Mouse (Mus musculus) midbrain, postnatal 0 days (tissue): ENCODE results near the gene Drap1. TPM values are rescaled to one million over a fixed set of nuclear protein-coding genes. Genes with fewer than 3 reads are reported as not detected.
"Not testable (repeated sequence)": the region's sequence is repeated elsewhere in the genome, so short reads cannot be mapped to it uniquely, and the experiment has no call there.

Experiments
- ATAC-seq: fragments of 200-750 bp; cut with Nextera tagmentation; 2 replicates; pipeline ENCODE4 v1.8.0; 2017; ENCODE audit warnings: moderate number of reproducible peaks, mild to moderate bottlenecking, moderate TSS enrichment, moderate library complexity; ENCODE audit not compliant: low FRiP score
- DNase-seq: peaks from one replicate; pipeline ENCODE4 v3.0.0-alpha.2; 2015; ENCODE audit warnings: low spot score
- H3K27ac ChIP-seq: fragments of 300-500 bp; sonication (generic); 2 replicates; pipeline ENCODE4 v1.5.1; 2014; ENCODE audit warnings: low read depth, mild to moderate bottlenecking, low read length, mixed read lengths
- H3K27me3 ChIP-seq: fragments of 300-500 bp; sonication (generic); 2 replicates; pipeline ENCODE4 v1.6.1; 2014; ENCODE audit warnings: low read length, control low read depth, mixed read lengths; ENCODE audit not compliant: insufficient read depth
- H3K36me3 ChIP-seq: fragments of 300-500 bp; sonication (generic); 2 replicates; pipeline ENCODE4 v1.6.1; 2014; ENCODE audit warnings: low read length, control low read depth, mixed read lengths; ENCODE audit not compliant: insufficient read depth
- H3K4me1 ChIP-seq: fragments of 300-500 bp; sonication (generic); 2 replicates; pipeline ENCODE4 v1.6.1; 2014; ENCODE audit warnings: mild to moderate bottlenecking, control low read depth, antibody characterized with exemption, low read length, mixed read lengths; ENCODE audit not compliant: insufficient read depth
- H3K4me2 ChIP-seq: fragments of 300-500 bp; sonication (generic); 2 replicates; pipeline ENCODE4 v1.6.1; 2014; ENCODE audit warnings: low read depth, mild to moderate bottlenecking, low read length, mixed read lengths; ENCODE audit not compliant: poor library complexity, severe bottlenecking
- H3K4me3 ChIP-seq: fragments of 300-500 bp; sonication (generic); 2 replicates; pipeline ENCODE4 v1.5.1; 2014; ENCODE audit warnings: low read depth, mild to moderate bottlenecking, low read length, moderate library complexity
- H3K9ac ChIP-seq: fragments of 300-500 bp; sonication (generic); replicated peaks from 2 replicates; pipeline ENCODE4 v1.6.1; 2014; ENCODE audit warnings: mild to moderate bottlenecking, low read length, moderate library complexity, mixed read lengths; ENCODE audit not compliant: poor library complexity, severe bottlenecking
- H3K9me3 ChIP-seq: fragments of 300-500 bp; sonication (generic); 2 replicates; pipeline ENCODE4 v1.6.1; 2016; ENCODE audit warnings: low read length, control low read depth
- CTCF ChIP-seq: IDR thresholded peaks from 2 replicates; pipeline ENCODE4 v1.5.1; 2016; ENCODE audit warnings: antibody characterized with exemption, mild to moderate bottlenecking
- WGBS: fragments of 180-500 bp; shearing (Covaris S2); extraction: QIAGEN DNeasy Blood & Tissue Kit; methylation state at CpG from one replicate; pipeline ENCODE4 v1.1.7; 2014; 5-methylcytosine and 5-hydroxymethylcytosine counted together
- polyA plus RNA-seq: library from polyadenylated mRNA; unstranded; fragments of >200 nt; fragmentation: Nextera tagmentation; extraction: Ambion mirVana; gene quantifications from 2 replicates; pipeline ENCODE4 v1.2.1, GENCODE M21; 2015
- total RNA-seq: library from RNA; depleted of rRNA; stranded (reverse); fragments of >200 nt; gene quantifications from 2 replicates; pipeline ENCODE4 v1.2.3, GENCODE M21; 2014

The Drap1 gene
- total and polyA plus RNA-seq, 2 experiments from 2014 or later: 203 to 342 TPM

GRCm38 (mm10) chr19:5406531-5407126 is 18.1 kb downstream of the Drap1 start:
- 16% methylated on average over 20 of the region's 25 CpGs for WGBS
- peak; percentile 76 for ATAC-seq
- DNase-seq: peak; percentile 45

DNA sequence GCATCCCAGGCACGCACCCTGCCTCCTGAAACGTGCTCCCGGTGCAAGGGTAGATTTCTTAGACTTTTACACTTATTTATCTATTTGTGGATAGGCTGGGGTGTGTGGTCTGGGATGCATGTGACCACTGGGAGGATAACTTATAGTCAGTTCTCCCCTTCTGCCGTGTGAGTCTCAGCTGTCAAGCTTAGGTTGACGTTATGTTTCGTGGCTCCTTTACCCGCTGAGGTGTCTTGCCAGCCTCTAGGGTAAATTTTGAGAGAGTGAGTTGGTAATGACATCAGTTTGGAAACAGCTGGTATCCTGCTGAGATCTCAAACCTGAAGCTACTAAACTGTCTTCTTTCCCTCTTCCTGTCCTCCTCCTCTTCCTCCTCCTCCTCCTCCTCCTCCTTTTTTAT is 18.9 kb downstream of the Drap1 start:
- H3K9me3 ChIP-seq: no peaks in the 10 kb centered on the region
- H3K9ac ChIP-seq: no peak overlapping the region
- no peak overlapping the region for H3K27ac ChIP-seq
- no peak for TF ChIP-seq CTCF
- no peaks in the 10 kb centered on the region for H3K36me3 ChIP-seq
- ATAC-seq: no peak
- H3K4me2 ChIP-seq: peak overlapping the region; percentile 41
- H3K27me3 ChIP-seq: no peaks in the 10 kb centered on the region
- WGBS: 27% methylated on average over 7 of the region's 7 CpGs
- peak overlapping the region; percentile 32 for H3K4me3 ChIP-seq
- DNase-seq: peak; percentile 2
- H3K4me1 ChIP-seq: peaks cover 4% of the 10 kb centered on the region; the same call in 1 of the 2 replicates

More at GRCm38 (mm10) chr19:5406531-5407126, 18.1 kb downstream of the Drap1 start:
- not testable (repeated sequence) for H3K9me3 ChIP-seq, H3K36me3 ChIP-seq, H3K27me3 ChIP-seq, H3K4me1 ChIP-seq
- peak; percentile 24 for TF ChIP-seq CTCF
- peak overlapping the region; percentile 83 for H3K27ac ChIP-seq
- H3K4me3 ChIP-seq: peak overlapping the region; percentile 55
- H3K4me2 ChIP-seq: peak overlapping the region; percentile 63
- peak overlapping the region; percentile 71 for H3K9ac ChIP-seq

DNA sequence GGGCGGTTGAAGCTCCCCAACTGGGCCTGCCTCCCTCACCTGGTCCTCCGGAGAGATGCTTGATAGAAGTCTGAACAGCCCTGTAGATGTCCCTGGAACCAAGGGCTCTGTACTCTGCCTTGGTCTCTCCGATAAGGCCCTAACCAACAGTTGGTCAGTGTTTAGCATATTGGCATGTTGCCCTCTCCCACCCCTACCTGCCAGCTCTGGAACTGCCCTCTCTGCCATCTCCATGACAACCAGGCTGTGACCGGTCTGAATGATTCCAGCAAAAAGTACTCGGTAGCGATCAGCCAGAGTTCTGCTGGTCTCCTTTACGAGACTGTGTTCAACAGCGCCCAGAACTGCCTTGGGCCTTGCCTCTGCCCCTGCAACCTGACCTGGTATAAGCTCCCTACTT is 22.5 kb downstream of the Drap1 start, which contains the start of gene Tsga10ip:
Gene Tsga10ip, minus strand, starts transcription at position 234 of the 400 bp plus-strand sequence.
- TF ChIP-seq CTCF: 0 out of 2 replicates have a peak, but pooled peaks have one; percentile 14
- Histone ChIP-seq H3K27me3 (no peaks in the 10 kb centered on the region), H3K36me3 (no peaks in the 10 kb centered on the region), H3K4me1 (0 out of 2 replicates have a peak, but pooled peaks cover 1% of the 10 kb centered on the region), H3K9me3 (no peaks in the 10 kb centered on the region), H3K4me3 (no peak within 1 kb of the TSS), H3K9ac (no peak within 1 kb of the TSS), H3K4me2 (no peak within 1 kb of the TSS), H3K27ac (no peak within 1 kb of the TSS)
- no peak for DNase-seq
- 60% methylated on average over 8 of the region's 8 CpGs for WGBS
- no peak for ATAC-seq

DNA sequence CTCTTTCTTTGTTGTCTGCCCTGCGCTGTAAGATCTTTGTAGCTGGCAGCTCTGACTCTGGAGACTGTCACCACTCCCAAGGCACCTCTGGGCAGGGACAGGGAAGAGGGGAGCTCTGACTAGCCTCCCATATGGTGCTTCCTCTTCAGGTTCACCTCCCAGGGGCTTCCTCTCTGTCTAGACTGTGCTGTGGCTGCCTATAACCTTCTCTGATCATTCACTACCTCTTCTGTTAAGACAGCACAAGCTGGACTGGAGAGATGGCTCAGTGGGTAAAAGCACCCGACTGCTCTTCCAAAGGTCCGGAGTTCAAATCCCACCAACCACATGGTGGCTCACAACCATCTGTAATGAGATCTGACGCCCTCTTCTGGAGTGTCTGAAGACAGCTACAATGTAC is 23.7 kb downstream of the Drap1 start:
- 68% methylated on average over 4 of the region's 4 CpGs for WGBS
- not testable (repeated sequence) for DNase-seq, H3K36me3 ChIP-seq, ATAC-seq, H3K4me3 ChIP-seq, H3K27me3 ChIP-seq, H3K9me3 ChIP-seq, H3K27ac ChIP-seq, H3K9ac ChIP-seq, H3K4me1 ChIP-seq, H3K4me2 ChIP-seq

GRCm38 (mm10) chr19:5395371-5395770 is 29.4 kb downstream of the Drap1 start:
- H3K9ac ChIP-seq: no peak overlapping the region
- H3K9me3 ChIP-seq: no peaks in the 10 kb centered on the region
- no peak for TF ChIP-seq CTCF
- H3K4me3 ChIP-seq: no peak overlapping the region
- no peak overlapping the region for H3K27ac ChIP-seq
- H3K4me2 ChIP-seq: no peak overlapping the region
- H3K4me1 ChIP-seq: no peaks in the 10 kb centered on the region
- WGBS: 69% methylated on average over 4 of the region's 4 CpGs
- no peaks in the 10 kb centered on the region for H3K36me3 ChIP-seq
- no peak for DNase-seq
- ATAC-seq: no peak
- no peaks in the 10 kb centered on the region for H3K27me3 ChIP-seq

GRCm38 (mm10) chr19:5394168-5394567 is 30.6 kb downstream of the Drap1 start:
- DNase-seq (no peak), ATAC-seq (no peak)
- 53% methylated on average over 10 of the region's 10 CpGs for WGBS
- peaks cover 10% of the 10 kb centered on the region; the same call in 1 of the 2 replicates for H3K4me1 ChIP-seq
- H3K9me3 ChIP-seq: no peaks in the 10 kb centered on the region
- H3K9ac ChIP-seq: no peak overlapping the region
- no peak for TF ChIP-seq CTCF
- no peak overlapping the region for H3K4me2 ChIP-seq
- H3K27me3 ChIP-seq: no peaks in the 10 kb centered on the region
- no peak overlapping the region for H3K4me3 ChIP-seq
- no peaks in the 10 kb centered on the region for H3K36me3 ChIP-seq
- no peak overlapping the region for H3K27ac ChIP-seq
